Mouse (Mus musculus) monocyte, adult 5-6 weeks (primary cell): ENCODE measurements at regions not wholly inside any gene's neighbourhood (a gene's known extent, or its start where the extent isn't known, plus 50 kb on each side); places are given as distances from the start of the nearest gene placed in this dataset.
"Not testable (repeated sequence)": the region's sequence is repeated elsewhere in the genome, so short reads cannot be mapped to it uniquely, and the experiment has no call there.

ENCODE experiments used
- ATAC-seq: fragments of 153-309, 156-312 bp; replicated peaks from 2 replicates; pipeline ENCODE4 v1.8.0; 2017; ENCODE audit warnings: mild to moderate bottlenecking; ENCODE audit not compliant: low TSS enrichment, insufficient number of reproducible peaks, severe bottlenecking, poor library complexity, low FRiP score

GRCm38 (mm10) chr17:4620361-4620760 lies 373.8 kb upstream of the Arid1b start:
- no peak for ATAC-seq

- ATAC-seq, result not testable (repeated sequence)
These were observed 368.0 kb upstream of the Arid1b start for GRCm38 (mm10) chr17:4626126-4626525.

GRCm38 (mm10) chr17:4627542-4627941 lies 366.6 kb upstream of the Arid1b start:
- no peak for ATAC-seq

GRCm38 (mm10) chr17:4631122-4631521 lies 363.0 kb upstream of the Arid1b start:
- ATAC-seq, result no peak

- no peak for ATAC-seq
These were observed 361.6 kb upstream of the Arid1b start for GRCm38 (mm10) chr17:4632506-4632905.

- ATAC-seq, result no peak
These were observed 360.4 kb upstream of the Arid1b start for GRCm38 (mm10) chr17:4633771-4634170.

- no peak for ATAC-seq
These were observed 357.3 kb upstream of the Arid1b start for GRCm38 (mm10) chr17:4636796-4637353.

GRCm38 (mm10) chr17:4639531-4639930 lies 354.6 kb upstream of the Arid1b start:
- no peak for ATAC-seq

GRCm38 (mm10) chr17:4640555-4640954 lies 353.6 kb upstream of the Arid1b start:
- no peak for ATAC-seq

- ATAC-seq, result no peak
These were observed 353.0 kb upstream of the Arid1b start for GRCm38 (mm10) chr17:4641166-4641565.

GRCm38 (mm10) chr17:4642046-4642445 lies 352.1 kb upstream of the Arid1b start:
- no peak for ATAC-seq

- ATAC-seq, result no peak
These were observed 350.8 kb upstream of the Arid1b start for GRCm38 (mm10) chr17:4643343-4643742.

- ATAC-seq, result no peak
These were observed 345.5 kb upstream of the Arid1b start for GRCm38 (mm10) chr17:4648603-4649002.

- ATAC-seq, result no peak
These were observed 339.9 kb upstream of the Arid1b start for GRCm38 (mm10) chr17:4654221-4654620.

GRCm38 (mm10) chr17:4661996-4662395 lies 332.1 kb upstream of the Arid1b start:
- ATAC-seq, result no peak

GRCm38 (mm10) chr17:4668511-4668910 lies 325.6 kb upstream of the Arid1b start:
- no peak for ATAC-seq

GRCm38 (mm10) chr17:4673271-4673670 lies 320.9 kb upstream of the Arid1b start:
- no peak for ATAC-seq

GRCm38 (mm10) chr17:4706421-4706820 lies 287.7 kb upstream of the Arid1b start:
- no peak for ATAC-seq

- no peak for ATAC-seq
These were observed 273.1 kb upstream of the Arid1b start for GRCm38 (mm10) chr17:4721061-4721460.

GRCm38 (mm10) chr17:4724031-4724430 lies 270.1 kb upstream of the Arid1b start:
- no peak for ATAC-seq

- ATAC-seq, result no peak
These were observed 267.8 kb upstream of the Arid1b start for GRCm38 (mm10) chr17:4726331-4726741.
